Mouse (Mus musculus) adrenal gland, adult 2 months (tissue): ENCODE data around the gene Oas1a. TPM values are rescaled to one million over a fixed set of nuclear protein-coding genes. Genes with fewer than 3 reads are reported as not detected.

Experiments used
- microRNA-seq, 2 experiments: library from miRNA; unstranded; fragments of <30 nt; microRNA quantifications; one replicate each; pipeline ENCODE4 v1.2.0; 2021
- polyA plus RNA-seq: library from polyadenylated mRNA; depleted of rRNA; stranded (reverse); fragments of >200 nt; gene quantifications from 2 replicates; pipeline ENCODE4 v1.2.3, GENCODE M21; 2012; rRNA removed
- total RNA-seq, 2 experiments: library from RNA; stranded (reverse); gene quantifications; 2 replicates each; pipeline ENCODE4 v1.2.3; 2021

Gene Oas1a
- total and polyA plus RNA-seq, 3 experiments, result 3.2 to 8.9 (median 3.6) TPM

Small RNAs within 50 kb of the gene (microRNA-seq; reads per million reads assigned to microRNA genes)
- gene Gm22907, result 0 reads per million in 2 experiments

Other genes starting within 250 kb of the Oas1a start
- gene Dtx1, start 195.6 kb downstream of the Oas1a start, total RNA-seq, result 10 to 100 TPM; 12.8 to 13.4 TPM
- gene Dtx1, start 195.6 kb downstream of the Oas1a start, polyA plus RNA-seq, result 28.5 and 28.6 TPM in 2 replicates
- under 1 TPM; 0.55 to 0.92 TPM for gene Oas2, start 157.7 kb downstream of the Oas1a start, total RNA-seq
- 3.5 and 3.7 TPM in 2 replicates for gene Oas2, start 157.7 kb downstream of the Oas1a start, polyA plus RNA-seq
- gene Oas3, start 129.9 kb downstream of the Oas1a start, total RNA-seq, result under 1 TPM; 0.31 to 0.72 TPM
- 1.5 and 1.6 TPM in 2 replicates for gene Oas3, start 129.9 kb downstream of the Oas1a start, polyA plus RNA-seq
- not detected for gene Oas1e, start 112.0 kb downstream of the Oas1a start, total RNA-seq
- gene Oas1e, start 112.0 kb downstream of the Oas1a start, polyA plus RNA-seq, result not detected in 2 replicates
- gene Oas1c, start 95.0 kb downstream of the Oas1a start, total RNA-seq, result under 1 TPM; 0.49 to 0.97 TPM
- gene Oas1c, start 95.0 kb downstream of the Oas1a start, polyA plus RNA-seq, result 1.0 and 2.8 TPM in 2 replicates
- not detected for gene Oas1f, start 60.2 kb downstream of the Oas1a start, total RNA-seq
- not detected in 2 replicates for gene Oas1f, start 60.2 kb downstream of the Oas1a start, polyA plus RNA-seq
- gene Oas1h, start 46.1 kb downstream of the Oas1a start, total RNA-seq, result not detected
- gene Oas1h, start 46.1 kb downstream of the Oas1a start, polyA plus RNA-seq, result not detected in 2 replicates
- gene Oas1g, start 19.9 kb downstream of the Oas1a start, total RNA-seq, result 1 to 10 TPM in 1 of 2 experiments, under 1 TPM in 1; 0.66 to 1.1 TPM
- 2.5 and 2.7 TPM in 2 replicates for gene Oas1g, start 19.9 kb downstream of the Oas1a start, polyA plus RNA-seq
- not detected for gene Oas1d, start 7.0 kb upstream of the Oas1a start, total RNA-seq
- gene Oas1d, start 7.0 kb upstream of the Oas1a start, polyA plus RNA-seq, result not detected in 2 replicates
- 1 to 10 TPM; 3.7 to 4.6 TPM for gene Rph3a, start 102.6 kb upstream of the Oas1a start, total RNA-seq
- 2.4 and 3.5 TPM in 2 replicates for gene Rph3a, start 102.6 kb upstream of the Oas1a start, polyA plus RNA-seq